Mouse (Mus musculus): ENCODE results near the gene Tfip11. TPM values are rescaled to one million over a fixed set of nuclear protein-coding genes. Genes with fewer than 3 reads are reported as not detected.

Tfip11 gene
- polyA plus RNA-seq, 1 experiment = 26.4 TPM

GRCm38 (mm10) chr5:112282780-112283482 is 43.2 kb upstream of the Tfip11 start:
- Histone ChIP-seq H3K27ac (ENCODE audit: insufficient read depth, low read depth, low read length) (peak overlapping the region; percentile 29), H3K4me1 (ENCODE audit: control insufficient read depth, insufficient read depth, low read length) (peaks cover 83% of the 10 kb centered on the region)

GRCm38 (mm10) chr5:112283543-112284202 is 42.5 kb upstream of the Tfip11 start:
- Histone ChIP-seq H3K4me3 (ENCODE audit: insufficient read depth, low read length) (no peak overlapping the region), H3K27ac (ENCODE audit: insufficient read depth, low read depth, low read length) (peak overlapping the region; percentile 42), H3K4me1 (ENCODE audit: control insufficient read depth, insufficient read depth, low read length) (peaks cover 84% of the 10 kb centered on the region)
- TF ChIP-seq POLR2A (IDR thresholded peaks at IDR 0.05; ENCODE audit: borderline replicate concordance, low read depth, low read length) (no peak), CTCF (IDR thresholded peaks at IDR 0.05; ENCODE audit: low read depth, low read length) (no peak)

More at GRCm38 (mm10) chr5:112282780-112283482, 43.2 kb upstream of the Tfip11 start:
- no peak overlapping the region for H3K4me3 ChIP-seq (ENCODE audit: insufficient read depth, low read length)
- no peak for TF ChIP-seq POLR2A (IDR thresholded peaks at IDR 0.05; ENCODE audit: borderline replicate concordance, low read depth, low read length)
- no peak for TF ChIP-seq CTCF (IDR thresholded peaks at IDR 0.05; ENCODE audit: low read depth, low read length)

GRCm38 (mm10) chr5:112284203-112284582 is 42.0 kb upstream of the Tfip11 start:
- TF ChIP-seq POLR2A (IDR thresholded peaks at IDR 0.05; ENCODE audit: borderline replicate concordance, low read depth, low read length) (no peak), CTCF (IDR thresholded peaks at IDR 0.05; ENCODE audit: low read depth, low read length) (no peak)
- H3K4me3 ChIP-seq (ENCODE audit: insufficient read depth, low read length) = no peak overlapping the region
- H3K4me1 ChIP-seq (ENCODE audit: control insufficient read depth, insufficient read depth, low read length) = peaks cover 79% of the 10 kb centered on the region
- 0 out of 2 replicates have a peak overlapping the region, but pooled peaks have one; percentile 42 for H3K27ac ChIP-seq (ENCODE audit: insufficient read depth, low read depth, low read length)

- Histone ChIP-seq H3K27ac (ENCODE audit: insufficient read depth, low read depth, low read length) (no peak overlapping the region), H3K4me1 (ENCODE audit: control insufficient read depth, insufficient read depth, low read length) (peaks cover 73% of the 10 kb centered on the region), H3K4me3 (ENCODE audit: insufficient read depth, low read length) (no peak overlapping the region)
- TF ChIP-seq POLR2A (IDR thresholded peaks at IDR 0.05; ENCODE audit: borderline replicate concordance, low read depth, low read length) (no peak), CTCF (IDR thresholded peaks at IDR 0.05; ENCODE audit: low read depth, low read length) (no peak)
Measured at GRCm38 (mm10) chr5:112285548-112286085, 40.5 kb upstream of the Tfip11 start.

GRCm38 (mm10) chr5:112286608-112286983 is 39.6 kb upstream of the Tfip11 start:
- Histone ChIP-seq H3K4me3 (ENCODE audit: insufficient read depth, low read length) (no peak overlapping the region), H3K27ac (ENCODE audit: insufficient read depth, low read depth, low read length) (no peak overlapping the region), H3K4me1 (ENCODE audit: control insufficient read depth, insufficient read depth, low read length) (peaks cover 63% of the 10 kb centered on the region)
- TF ChIP-seq CTCF (IDR thresholded peaks at IDR 0.05; ENCODE audit: low read depth, low read length) (no peak), POLR2A (IDR thresholded peaks at IDR 0.05; ENCODE audit: borderline replicate concordance, low read depth, low read length) (no peak)

GRCm38 (mm10) chr5:112286984-112287641 is 39.0 kb upstream of the Tfip11 start:
- H3K27ac ChIP-seq (ENCODE audit: insufficient read depth, low read depth, low read length) = peak overlapping the region; percentile 72
- TF ChIP-seq CTCF (IDR thresholded peaks at IDR 0.05; ENCODE audit: low read depth, low read length) = no peak
- no peak for TF ChIP-seq POLR2A (IDR thresholded peaks at IDR 0.05; ENCODE audit: borderline replicate concordance, low read depth, low read length)
- H3K4me3 ChIP-seq (ENCODE audit: insufficient read depth, low read length) = peak overlapping the region; percentile 31
- H3K4me1 ChIP-seq (ENCODE audit: control insufficient read depth, insufficient read depth, low read length) = peaks cover 59% of the 10 kb centered on the region

- Histone ChIP-seq H3K4me1 (ENCODE audit: control insufficient read depth, insufficient read depth, low read length) (peaks cover 55% of the 10 kb centered on the region), H3K27ac (ENCODE audit: insufficient read depth, low read depth, low read length) (peak overlapping the region; percentile 10; the same call in 1 of the 2 replicates), H3K4me3 (ENCODE audit: insufficient read depth, low read length) (no peak overlapping the region)
- TF ChIP-seq POLR2A (IDR thresholded peaks at IDR 0.05; ENCODE audit: borderline replicate concordance, low read depth, low read length) = no peak
- TF ChIP-seq CTCF (IDR thresholded peaks at IDR 0.05; ENCODE audit: low read depth, low read length) = no peak
Measured at GRCm38 (mm10) chr5:112287652-112288051, 38.5 kb upstream of the Tfip11 start.

GRCm38 (mm10) chr5:112288193-112289141 is 37.7 kb upstream of the Tfip11 start:
- H3K4me3 ChIP-seq (ENCODE audit: insufficient read depth, low read length) = no peak overlapping the region
- H3K27ac ChIP-seq (ENCODE audit: insufficient read depth, low read depth, low read length) = no peak overlapping the region
- TF ChIP-seq CTCF (IDR thresholded peaks at IDR 0.05; ENCODE audit: low read depth, low read length) (no peak), POLR2A (IDR thresholded peaks at IDR 0.05; ENCODE audit: borderline replicate concordance, low read depth, low read length) (no peak)
- peaks cover 47% of the 10 kb centered on the region for H3K4me1 ChIP-seq (ENCODE audit: control insufficient read depth, insufficient read depth, low read length)

GRCm38 (mm10) chr5:112289236-112289635 is 36.9 kb upstream of the Tfip11 start:
- Histone ChIP-seq H3K4me1 (ENCODE audit: control insufficient read depth, insufficient read depth, low read length) (peaks cover 39% of the 10 kb centered on the region), H3K4me3 (ENCODE audit: insufficient read depth, low read length) (no peak overlapping the region), H3K27ac (ENCODE audit: insufficient read depth, low read depth, low read length) (no peak overlapping the region)
- TF ChIP-seq CTCF (IDR thresholded peaks at IDR 0.05; ENCODE audit: low read depth, low read length) = no peak
